Mouse (Mus musculus): ENCODE measurements around the gene Rogdi. TPM values are rescaled to one million over a fixed set of nuclear protein-coding genes. Genes with fewer than 3 reads are reported as not detected.

Rogdi gene
- total RNA-seq, 2 experiments from 2014 or later, result 348 to 357 TPM

DNA sequence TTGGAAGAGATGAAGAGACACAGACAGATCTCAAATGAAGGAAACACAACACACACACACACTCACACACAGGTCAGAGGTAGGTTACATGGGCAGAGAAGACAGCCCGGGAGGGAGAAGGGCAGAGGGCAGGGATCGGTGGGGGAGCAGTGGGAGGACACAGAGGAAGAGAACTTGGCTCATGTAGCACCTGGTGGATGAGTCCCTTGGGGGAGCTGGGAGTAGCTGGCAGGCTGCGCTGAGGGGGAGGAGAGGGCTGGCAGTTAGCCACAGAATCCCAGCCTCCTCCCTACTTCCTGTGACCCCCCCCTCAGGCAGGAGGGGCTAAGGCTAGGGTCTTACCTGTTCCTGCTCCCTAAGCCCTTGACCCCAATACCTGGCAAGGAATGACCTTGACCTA lies 15.8 kb downstream of the Rogdi start, which contains the start of gene Sept12:
Gene Sept12 (minus strand): TSS at position 300 of the 400 bp plus-strand sequence.
- no peak for DNase-seq (ENCODE audit: low spot score in 2 of 2)

DNA sequence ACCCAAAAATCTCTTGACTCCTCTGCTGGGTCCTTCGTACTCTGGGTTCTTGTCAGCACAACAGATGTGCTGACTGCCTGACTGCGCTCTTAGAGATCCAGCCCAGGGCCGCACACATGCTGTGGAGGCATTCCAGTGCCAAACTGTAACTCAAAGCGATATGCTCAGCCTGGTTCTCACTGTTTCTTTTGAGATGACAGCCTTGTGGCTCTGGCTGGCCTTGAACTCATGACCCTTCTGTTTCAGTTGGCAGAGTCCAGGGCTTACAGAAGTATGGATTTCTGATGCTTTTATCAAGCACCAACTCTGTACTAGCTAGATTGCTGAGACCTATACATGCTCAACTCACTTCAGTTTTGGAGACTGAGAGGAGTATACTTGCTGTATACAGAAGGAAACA lies 20.1 kb downstream of the Rogdi start:
- no peak for DNase-seq (ENCODE audit: low spot score in 2 of 2)

DNA sequence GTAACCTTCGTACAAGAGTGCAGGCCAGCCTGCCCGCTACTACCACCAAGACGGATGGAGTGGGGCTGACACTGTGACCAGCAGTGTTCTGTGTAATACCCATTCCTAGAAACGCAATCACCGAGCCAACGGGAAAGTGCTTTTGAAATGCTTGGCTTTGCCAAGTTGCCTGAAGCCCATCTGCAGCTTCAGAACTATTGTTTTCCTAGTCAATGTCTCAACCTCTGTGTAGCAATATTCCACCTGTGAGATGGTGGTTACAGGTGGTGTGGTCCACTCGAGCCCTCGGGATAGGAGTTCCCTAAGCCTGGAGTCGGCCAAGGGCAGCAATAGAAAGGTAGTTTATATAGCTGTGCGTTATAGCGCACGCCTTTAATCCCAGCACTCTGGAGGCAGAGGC lies 28.6 kb downstream of the Rogdi start:
- DNase-seq (ENCODE audit: low spot score in 2 of 2), result no peak

GRCm38 (mm10) chr16:4979755-4980380 lies 33.5 kb downstream of the Rogdi start:
- peak in 1 of 2 experiments; percentile 53 for DNase-seq (ENCODE audit: low spot score in 2 of 2)

GRCm38 (mm10) chr16:4978275-4979051 lies 34.9 kb downstream of the Rogdi start:
- DNase-seq (ENCODE audit: low spot score in 2 of 2), result peak in 1 of 2 experiments; percentile 65

DNA sequence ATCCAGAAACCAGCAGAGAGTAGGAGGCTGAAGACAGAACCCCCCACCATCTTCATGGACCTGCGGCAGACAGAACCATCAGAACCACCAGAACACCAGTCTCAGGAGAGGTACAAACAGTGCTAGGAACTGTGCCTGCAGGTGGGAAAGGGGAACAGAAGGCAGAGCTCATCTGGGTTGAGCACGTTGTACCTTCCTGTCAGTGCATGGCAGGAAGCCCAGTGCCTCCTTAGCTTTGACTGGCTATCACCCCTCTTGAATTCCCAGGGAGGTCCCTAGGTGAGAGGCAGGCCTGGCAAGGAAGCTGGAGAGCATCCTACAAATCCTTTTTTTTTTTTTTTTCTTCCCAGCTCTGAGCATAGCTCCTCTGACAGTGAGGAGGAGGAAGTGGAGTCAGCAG lies 37.2 kb downstream of the Rogdi start:
- no peak for DNase-seq (ENCODE audit: low spot score in 2 of 2)

GRCm38 (mm10) chr16:4974521-4974920 lies 38.8 kb downstream of the Rogdi start:
- no peak for DNase-seq (ENCODE audit: low spot score in 2 of 2)

DNA sequence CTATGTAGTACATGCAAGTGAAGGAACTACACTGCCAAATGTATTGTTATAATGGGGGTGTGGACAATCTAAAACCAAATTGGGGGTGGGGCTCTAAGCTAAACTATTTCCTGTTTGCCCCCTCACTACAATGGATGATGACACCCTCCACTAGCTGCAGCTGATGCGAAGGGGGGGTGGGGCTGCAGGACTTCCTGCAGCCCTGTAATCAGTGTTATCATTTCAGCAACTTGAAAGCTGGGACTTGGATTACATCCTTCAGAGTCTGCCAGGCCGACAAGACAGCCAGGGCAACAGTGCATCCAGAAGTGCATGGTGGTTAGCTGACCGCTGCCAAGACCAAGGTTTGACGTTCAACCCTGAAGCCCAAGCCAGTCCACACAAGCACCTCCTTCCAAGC lies 41.7 kb downstream of the Rogdi start:
- DNase-seq (ENCODE audit: low spot score in 2 of 2), result no peak

DNA sequence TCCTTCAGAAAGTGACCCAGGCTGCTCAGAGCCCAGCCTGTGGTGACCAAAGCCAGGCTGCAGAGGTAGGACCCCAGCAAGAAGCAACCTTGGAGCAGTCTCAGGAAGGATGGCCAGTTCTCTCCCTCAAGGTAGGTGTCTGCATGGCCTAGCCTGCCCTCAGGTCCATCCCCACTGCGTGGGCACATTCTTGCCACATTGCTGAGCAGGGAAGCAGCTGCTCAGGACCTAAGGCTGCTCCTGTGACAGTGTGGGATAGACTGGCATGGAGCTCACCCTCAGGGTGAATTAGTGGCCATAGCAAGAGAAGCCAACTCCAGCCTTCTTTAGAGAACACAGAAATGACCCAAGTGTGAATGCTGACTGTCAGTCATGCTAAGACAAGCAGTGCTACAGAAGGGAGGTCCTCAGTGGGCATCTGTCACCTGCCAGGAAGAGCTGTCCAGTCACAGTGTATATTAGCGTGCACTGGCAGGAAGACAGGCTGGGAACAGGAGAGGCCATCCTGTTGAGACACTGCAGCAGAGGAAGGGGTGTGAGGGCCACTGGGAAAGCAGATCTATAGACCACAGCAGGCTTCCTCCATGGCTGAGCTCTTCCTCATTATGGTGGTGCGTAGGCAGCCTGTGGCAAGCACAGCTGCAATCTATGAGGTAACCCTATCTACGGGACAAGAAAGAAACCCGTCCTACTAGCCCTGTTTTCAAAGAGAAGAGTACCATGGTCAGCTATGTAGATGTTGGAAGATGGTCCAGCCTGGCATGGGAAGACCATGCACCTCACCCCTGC lies 44.1 kb downstream of the Rogdi start:
- DNase-seq (ENCODE audit: low spot score in 2 of 2), result no peak

DNA sequence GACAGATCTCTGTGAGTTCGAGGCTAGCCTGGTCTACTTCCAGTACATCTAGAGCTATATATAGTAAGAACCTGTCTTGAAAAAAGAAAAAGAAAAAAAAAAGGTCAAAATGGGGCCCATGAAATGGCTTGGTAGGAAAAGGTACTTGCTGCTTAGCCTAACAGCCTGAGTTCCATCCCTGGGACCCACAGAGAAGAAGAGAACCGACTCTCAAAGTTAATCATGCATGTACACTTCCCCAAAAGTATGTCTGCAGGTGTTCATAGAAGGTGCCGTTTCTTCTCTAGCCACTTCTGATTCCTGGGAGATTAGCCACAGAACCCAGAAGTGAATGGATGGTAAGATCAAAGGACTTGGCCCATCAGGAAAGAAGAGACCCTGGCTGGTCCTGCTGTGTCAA lies 44.9 kb downstream of the Rogdi start:
- no peak for DNase-seq (ENCODE audit: low spot score in 2 of 2)

GRCm38 (mm10) chr16:4965392-4966129 lies 47.8 kb downstream of the Rogdi start:
- DNase-seq (ENCODE audit: low spot score in 2 of 2), result no peak

- DNase-seq (ENCODE audit: low spot score in 2 of 2), result no peak
Measured at GRCm38 (mm10) chr16:4964731-4965391, 48.5 kb downstream of the Rogdi start.

DNA sequence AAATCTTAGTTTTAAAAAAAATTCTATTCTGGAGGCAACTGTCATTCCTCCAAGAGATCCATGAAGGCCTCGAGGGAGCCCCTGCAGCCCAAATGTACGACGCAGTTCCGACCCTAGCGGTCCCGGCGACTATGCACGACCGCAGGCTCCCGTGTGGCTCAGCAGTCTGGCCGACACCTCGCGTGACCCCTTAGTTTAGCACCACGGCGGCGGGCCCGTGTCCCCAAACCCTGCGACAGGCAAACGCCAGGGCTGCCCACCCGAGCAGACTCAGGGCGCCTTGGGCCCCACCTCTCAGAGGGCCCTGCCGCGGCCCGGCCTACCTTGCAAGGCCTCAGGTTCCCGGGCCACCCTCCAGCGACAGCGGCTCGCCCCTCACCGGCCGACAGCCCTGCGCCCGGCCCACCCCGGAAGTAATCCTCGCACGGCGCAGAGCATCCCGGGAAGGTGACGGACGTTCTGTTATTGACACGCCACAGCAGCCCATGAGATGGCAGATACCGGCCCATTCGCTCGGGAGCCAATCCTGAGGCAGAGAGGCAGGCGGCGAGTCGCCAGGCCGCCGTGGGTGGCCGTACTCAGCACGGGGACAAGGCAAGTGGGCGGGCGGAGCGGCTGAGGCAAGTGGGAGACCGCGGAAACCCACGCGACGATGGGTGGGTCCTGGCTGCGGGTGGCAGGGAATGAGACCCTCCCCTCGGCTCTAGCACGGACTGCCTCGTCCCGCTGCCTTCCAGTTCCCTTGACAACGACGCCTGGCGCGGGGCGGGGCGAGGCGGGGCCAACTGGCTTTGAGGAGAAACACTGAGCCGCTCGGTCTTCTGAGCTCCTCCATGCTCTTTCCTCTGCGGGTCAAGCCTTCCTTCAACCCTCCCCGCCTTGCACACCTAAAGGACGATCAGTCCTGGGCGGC lies 49.3 kb downstream of the Rogdi start, which contains the start of gene Anks3:
Gene Anks3 (minus strand): TSS at position 409 of the 913 bp plus-strand sequence.
- peak; percentile 100 for DNase-seq (ENCODE audit: low spot score in 2 of 2)

GRCm38 (mm10) chr16:4963346-4963745 lies 50.0 kb downstream of the Rogdi start:
- no peak for DNase-seq (ENCODE audit: low spot score in 2 of 2)

- no peak for DNase-seq (ENCODE audit: low spot score in 2 of 2)
Measured at GRCm38 (mm10) chr16:4960260-4960659, 53.1 kb downstream of the Rogdi start.

All from layer of hippocampus, adult 18-20 months (tissue).